Comparison of ENCODE assay signal across 23 mouse cellular contexts in the genomic region with DNA sequence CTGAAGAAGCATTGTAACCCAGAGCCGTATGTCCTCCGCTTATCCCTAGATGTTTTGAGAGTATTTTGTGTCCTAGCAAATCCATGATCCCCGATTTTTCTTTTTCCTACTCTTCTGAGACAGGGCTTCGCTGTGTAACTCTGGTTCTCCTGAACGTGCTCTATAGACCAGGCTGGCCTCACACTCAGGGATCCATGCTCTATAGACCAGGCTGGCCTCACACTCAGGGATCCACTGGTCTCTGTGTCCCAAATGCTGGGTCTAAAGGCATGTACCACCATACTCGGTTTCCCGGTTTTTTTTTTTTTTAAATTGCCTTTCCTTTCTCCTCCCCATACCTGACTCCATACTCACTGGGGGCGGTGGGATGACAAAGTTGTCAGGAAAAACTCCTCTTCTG.
"Had no signal": no experiment of that assay in that cellular context is flagged by ENCODE, and none has a peak within 500 bp of the region (broad histone marks: within the 10 kb centered on the region; RNA-seq: fewer than 3 reads in every experiment).

No protein-coding gene starts in this region.

- ATAC-seq: hindbrain, embryonic 16.5 days; inflammation-experienced regulatory T-cells, adult 6 months; intestine, embryonic 15.5 days; intestine, postnatal 0 days had no signal

- H3K4me2 ChIP-seq: heart, embryonic 11.5 days; heart, embryonic 13.5 days; heart, embryonic 15.5 days; hindbrain, embryonic 12.5 days; hindbrain, embryonic 14.5 days; limb, embryonic 12.5 days; liver, embryonic 11.5 days had no signal

- H3K9me3 ChIP-seq: heart, embryonic 13.5 days; heart, embryonic 15.5 days; hindbrain, embryonic 10.5 days; hindbrain, embryonic 12.5 days; intestine, embryonic 15.5 days; limb, embryonic 10.5 days had no signal

- H3K27me3 ChIP-seq: heart, embryonic 13.5 days; heart, embryonic 15.5 days; hindbrain, embryonic 12.5 days; intestine, embryonic 15.5 days; limb, embryonic 12.5 days had no signal

- H3K27ac ChIP-seq: gastrocnemius, adult 2 months; heart, embryonic 13.5 days; heart, embryonic 15.5 days; hindbrain, embryonic 10.5 days; hindbrain, embryonic 12.5 days; hindbrain, embryonic 14.5 days; intestine, embryonic 15.5 days; layer of hippocampus, adult 2 months; left cerebral cortex, adult 2 months; limb, embryonic 10.5 days had no signal

- H3K9ac ChIP-seq: heart, embryonic 13.5 days; heart, embryonic 15.5 days; hindbrain, embryonic 12.5 days; hindbrain, embryonic 14.5 days; intestine, embryonic 15.5 days; limb, embryonic 12.5 days had no signal

- DNase-seq: gastrocnemius, adult 2 months; gastrocnemius, postnatal 25 days; heart, postnatal 4 days; kidney, adult 18-20 months; kidney, adult 8-10 months; kidney, postnatal 25 days; kidney, postnatal 4 days; liver had no signal

- H3K4me3 ChIP-seq: gastrocnemius, adult 2 months; heart, embryonic 13.5 days; heart, embryonic 15.5 days; hindbrain, embryonic 10.5 days; hindbrain, embryonic 12.5 days; intestine, embryonic 15.5 days; layer of hippocampus, adult 2 months; left cerebral cortex, adult 2 months; limb, embryonic 10.5 days; limb, embryonic 12.5 days had no signal
